Mouse (Mus musculus) CH12.LX (cell line): ENCODE data around the gene Snhg11.

Source experiments
- CTCF ChIP-seq, 2 experiments: IDR thresholded peaks in 1 of 2; conservative IDR thresholded peaks in 1 of 2; 2 replicates each; pipeline ENCODE4 v1.5.1; 2011 to 2012; ENCODE audit warnings: low read depth in 2 of 2, low read length in 2 of 2, improper control_type of control experiment in 1 of 2, inconsistent platforms in 1 of 2, mild to moderate bottlenecking in 1 of 2, moderate library complexity in 1 of 2
- ETS1 ChIP-seq: conservative IDR thresholded peaks from 2 replicates; pipeline ENCODE4 v1.6.1; 2012; ENCODE audit warnings: low read depth, mild to moderate bottlenecking, inconsistent platforms, low read length, improper control_type of control experiment, moderate library complexity
- MAX ChIP-seq: IDR thresholded peaks from 2 replicates; pipeline ENCODE4 v1.6.1; 2011; ENCODE audit warnings: low read length, improper control_type of control experiment
- SMC3 ChIP-seq: IDR thresholded peaks from 2 replicates; pipeline ENCODE4 v1.6.1; 2011; ENCODE audit warnings: low read depth, low read length, improper control_type of control experiment

DNA sequence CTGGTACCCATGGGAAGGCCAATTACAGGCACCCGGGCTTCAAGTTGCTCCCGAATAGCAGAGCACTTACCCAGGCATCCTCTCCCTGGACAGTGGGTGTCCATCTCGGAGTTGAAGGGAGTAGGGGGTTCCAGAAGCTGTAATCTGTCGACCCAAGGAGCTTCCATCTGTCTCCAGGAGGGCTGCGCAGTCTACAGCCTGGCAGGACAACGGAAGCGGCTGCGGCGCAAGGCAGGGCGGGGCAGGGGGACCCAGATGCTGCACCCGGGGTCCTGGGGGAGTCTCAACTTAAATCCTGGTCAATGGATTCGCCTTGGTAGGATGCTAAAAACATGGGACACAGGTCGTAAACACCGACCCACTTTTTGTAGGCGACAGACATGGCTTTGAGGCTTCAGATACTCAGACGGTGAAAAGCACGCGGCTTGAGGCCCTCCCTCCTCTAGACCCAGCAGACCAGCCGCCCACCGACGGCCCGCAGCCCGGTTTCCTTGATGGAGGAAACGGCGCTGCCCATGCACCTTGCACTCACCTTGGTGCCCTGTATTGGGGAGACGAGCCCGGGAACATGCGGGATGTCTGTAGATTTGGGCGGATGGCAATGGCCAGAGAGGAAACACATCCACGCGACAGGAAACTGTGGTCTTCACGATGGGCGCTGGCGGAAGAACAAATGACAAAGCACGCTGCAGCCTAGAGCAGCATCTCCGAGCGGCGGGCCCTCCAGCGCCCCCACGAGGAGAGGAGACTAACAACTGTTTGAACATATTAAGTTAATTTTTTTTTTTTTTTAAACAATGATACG, 14.4 kb upstream of the Snhg11 start:
- TF ChIP-seq SMC3 = no peak
- TF ChIP-seq ETS1 = 0 out of 2 replicates have a peak, but pooled peaks have one; percentile 40
- TF ChIP-seq CTCF (conservative IDR thresholded peaks at IDR 0.05 in 1 of 2, IDR thresholded peaks at IDR 0.05 in 1 of 2; ENCODE audit: low read depth in 2 of 2, low read length in 2 of 2) = peak in 1 of 2 experiments; percentile 94; a peak in 1 of 4 replicates
- TF ChIP-seq MAX = peak; percentile 98
